ENCODE assay signal across 11 mouse cellular contexts in genomic region chr7:28948746-28949145, GRCm38 (mm10). TPM values are rescaled to one million over a fixed set of nuclear protein-coding genes. Genes with fewer than 3 reads are reported as not detected.
DNase-seq lines count a peak whose midpoint lies in the region; ATAC-seq and TF ChIP-seq lines count a peak whose summit lies in the region.
"Had no signal": no experiment of that assay in that cellular context is flagged by ENCODE, and none has a peak within 500 bp of the region (broad histone marks: within the 10 kb centered on the region; RNA-seq: fewer than 3 reads in every experiment).

No protein-coding gene starts in this region.

- H3K27me3 ChIP-seq in hindbrain, embryonic 12.5 days = no peaks in the 10 kb centered on the region
- no peaks in the 10 kb centered on the region for H3K27me3 ChIP-seq in hindbrain, embryonic 16.5 days (replicated peaks; ENCODE audit: control insufficient read depth, insufficient read depth, low read length)
- no peaks in the 10 kb centered on the region for H3K27me3 ChIP-seq in E14TG2a.4 (ENCODE audit: insufficient read depth, low read length)
- no peaks in the 10 kb centered on the region for H3K27me3 ChIP-seq in embryonic facial prominence, embryonic 10.5 days (replicated peaks; ENCODE audit: low read depth, poor library complexity, severe bottlenecking)
- H3K27me3 ChIP-seq in limb, embryonic 12.5 days = no peaks in the 10 kb centered on the region
- H3K27me3 ChIP-seq: CH12.LX; forebrain, embryonic 15.5 days; neural tube, embryonic 13.5 days had no signal

- peaks cover 3% of the 10 kb centered on the region; the same call in 1 of the 2 replicates for H3K36me3 ChIP-seq in hindbrain, embryonic 12.5 days
- no peaks in the 10 kb centered on the region for H3K36me3 ChIP-seq in hindbrain, embryonic 16.5 days (ENCODE audit: control insufficient read depth, insufficient read depth, low read length)
- H3K36me3 ChIP-seq in E14TG2a.4 (ENCODE audit: insufficient read depth, low read length) = peaks cover 78% of the 10 kb centered on the region
- H3K36me3 ChIP-seq in embryonic facial prominence, embryonic 10.5 days (replicated peaks) = peaks cover 52% of the 10 kb centered on the region
- H3K36me3 ChIP-seq in limb, embryonic 12.5 days = peaks cover 6% of the 10 kb centered on the region; the same call in 1 of the 2 replicates
- H3K36me3 ChIP-seq: forebrain, embryonic 15.5 days; neural tube, embryonic 13.5 days had no signal

- H3K4me1 ChIP-seq in hindbrain, embryonic 12.5 days = peaks cover 62% of the 10 kb centered on the region
- H3K4me1 ChIP-seq in hindbrain, embryonic 16.5 days (ENCODE audit: control insufficient read depth, insufficient read depth, low read depth, low read length) = peaks cover 6% of the 10 kb centered on the region
- peaks cover 100% of the 10 kb centered on the region for H3K4me1 ChIP-seq in E14TG2a.4 (replicated peaks; ENCODE audit: low read depth, low read length)
- H3K4me1 ChIP-seq in embryonic facial prominence, embryonic 10.5 days = peaks cover 99% of the 10 kb centered on the region
- peaks cover 95% of the 10 kb centered on the region for H3K4me1 ChIP-seq in limb, embryonic 12.5 days (replicated peaks)

- TF ChIP-seq CTCF in E14TG2a.4 (conservative IDR thresholded peaks at IDR 0.05; ENCODE audit: low read length) = no peak

- DNase-seq in embryonic facial prominence, embryonic 10.5 days (ENCODE audit: low spot score) = no peak
- DNase-seq in urinary bladder, adult 2 months (ENCODE audit: low spot score) = no peak
- DNase-seq in gastrocnemius, adult 18-20 months (ENCODE audit: low spot score) = no peak
- DNase-seq: right cerebral cortex, postnatal 14 days had no signal

- no peaks in the 10 kb centered on the region for H3K9me3 ChIP-seq in hindbrain, embryonic 12.5 days (replicated peaks)
- no peaks in the 10 kb centered on the region for H3K9me3 ChIP-seq in hindbrain, embryonic 16.5 days (ENCODE audit: control insufficient read depth, low read length)
- H3K9me3 ChIP-seq in E14TG2a.4 (ENCODE audit: low read length) = no peaks in the 10 kb centered on the region
- H3K9me3 ChIP-seq in embryonic facial prominence, embryonic 10.5 days = no peaks in the 10 kb centered on the region
- H3K9me3 ChIP-seq in limb, embryonic 12.5 days = no peaks in the 10 kb centered on the region
- H3K9me3 ChIP-seq: forebrain, embryonic 15.5 days; neural tube, embryonic 13.5 days had no signal

- 85% methylated on average over 7 of the region's 7 CpGs for WGBS in hindbrain, embryonic 12.5 days
- 95% methylated on average over 7 of the region's 7 CpGs for WGBS in hindbrain, embryonic 16.5 days
- WGBS in embryonic facial prominence, embryonic 10.5 days = 85% methylated on average over 7 of the region's 7 CpGs
- WGBS in limb, embryonic 12.5 days = 63% methylated on average over 7 of the region's 7 CpGs

- no peak overlapping the region for H3K4me3 ChIP-seq in hindbrain, embryonic 12.5 days
- no peak overlapping the region for H3K4me3 ChIP-seq in hindbrain, embryonic 16.5 days (ENCODE audit: low read length)
- peak overlapping the region; percentile 39 for H3K4me3 ChIP-seq in E14TG2a.4 (replicated peaks; ENCODE audit: low read length)
- no peak overlapping the region for H3K4me3 ChIP-seq in embryonic facial prominence, embryonic 10.5 days
- peak overlapping the region; percentile 8; the same call in 1 of the 2 replicates for H3K4me3 ChIP-seq in limb, embryonic 12.5 days (replicated peaks)
- H3K4me3 ChIP-seq: forebrain, embryonic 15.5 days; neural tube, embryonic 13.5 days had no signal

- H3K4me2 ChIP-seq in hindbrain, embryonic 12.5 days (replicated peaks) = no peak overlapping the region
- no peak overlapping the region for H3K4me2 ChIP-seq in hindbrain, embryonic 16.5 days (ENCODE audit: low read length)
- H3K4me2 ChIP-seq in limb, embryonic 12.5 days = peak overlapping the region; percentile 20
- H3K4me2 ChIP-seq: forebrain, embryonic 15.5 days; neural tube, embryonic 13.5 days had no signal

- ATAC-seq in hindbrain, embryonic 12.5 days (ENCODE audit: low FRiP score) = no peak
- no peak for ATAC-seq in hindbrain, embryonic 16.5 days
- no peak for ATAC-seq in limb, embryonic 12.5 days (ENCODE audit: insufficient number of reproducible peaks, insufficient read depth, low FRiP score, low TSS enrichment, low read depth)
- ATAC-seq: forebrain, embryonic 15.5 days had no signal

- H3K27ac ChIP-seq in hindbrain, embryonic 12.5 days = peak overlapping the region; percentile 52; the same call in 1 of the 2 replicates
- no peak overlapping the region for H3K27ac ChIP-seq in hindbrain, embryonic 16.5 days (ENCODE audit: low read depth, low read length)
- H3K27ac ChIP-seq in embryonic facial prominence, embryonic 10.5 days (replicated peaks) = peak overlapping the region; percentile 72
- peak overlapping the region; percentile 97 for H3K27ac ChIP-seq in limb, embryonic 12.5 days
- H3K27ac ChIP-seq: forebrain, embryonic 15.5 days; neural tube, embryonic 13.5 days had no signal

- no peak overlapping the region for H3K9ac ChIP-seq in hindbrain, embryonic 12.5 days
- H3K9ac ChIP-seq in hindbrain, embryonic 16.5 days (ENCODE audit: low read depth, low read length) = no peak overlapping the region
- 0 out of 2 replicates have a peak overlapping the region, but pooled peaks have one; percentile 1 for H3K9ac ChIP-seq in limb, embryonic 12.5 days (replicated peaks)
- H3K9ac ChIP-seq: forebrain, embryonic 15.5 days; neural tube, embryonic 13.5 days had no signal

RNA-seq across cellular contexts. Expression of gene Actn4, which starts 13.4 kb away (rescaled TPM):
- 194 and 200 TPM in 2 replicates for polyA plus RNA-seq in hindbrain, embryonic 12.5 days (2016; fragmentation: Nextera tagmentation; extraction: Ambion mirVana)
- polyA plus RNA-seq in hindbrain, embryonic 16.5 days (2015; fragmentation: Nextera tagmentation; extraction: Ambion mirVana) = 146 and 172 TPM in 2 replicates
- 260 and 269 TPM in 2 replicates for polyA plus RNA-seq in embryonic facial prominence, embryonic 10.5 days (2016; fragmentation: Nextera tagmentation; extraction: Ambion mirVana)
- polyA plus RNA-seq in limb, embryonic 12.5 days (2016; fragmentation: Nextera tagmentation; extraction: Ambion mirVana) = 269 and 283 TPM in 2 replicates
- polyA plus RNA-seq in urinary bladder, adult 2 months (2012; rRNA removed) = 285 and 345 TPM in 2 replicates
- 10 to 100 TPM; 29.6 to 46.1 TPM for total RNA-seq in gastrocnemius, adult 18-20 months (2021)

RNA-seq across cellular contexts. Expression of gene Eif3k, which starts 32.9 kb away (rescaled TPM):
- 298 and 331 TPM in 2 replicates for polyA plus RNA-seq in hindbrain, embryonic 12.5 days (2016; fragmentation: Nextera tagmentation; extraction: Ambion mirVana)
- polyA plus RNA-seq in hindbrain, embryonic 16.5 days (2015; fragmentation: Nextera tagmentation; extraction: Ambion mirVana) = 282 and 295 TPM in 2 replicates
- 444 and 454 TPM in 2 replicates for polyA plus RNA-seq in embryonic facial prominence, embryonic 10.5 days (2016; fragmentation: Nextera tagmentation; extraction: Ambion mirVana)
- 438 and 440 TPM in 2 replicates for polyA plus RNA-seq in limb, embryonic 12.5 days (2016; fragmentation: Nextera tagmentation; extraction: Ambion mirVana)
- polyA plus RNA-seq in urinary bladder, adult 2 months (2012; rRNA removed) = 368 and 380 TPM in 2 replicates
- total RNA-seq in gastrocnemius, adult 18-20 months (2021) = 100 to 1,000 TPM; 128 TPM

RNA-seq across cellular contexts. Expression of gene Map4k1, which starts 33.1 kb away (rescaled TPM):
- polyA plus RNA-seq in hindbrain, embryonic 12.5 days (2016; fragmentation: Nextera tagmentation; extraction: Ambion mirVana) = 4.9 and 5.4 TPM in 2 replicates
- 10.7 and 13.8 TPM in 2 replicates for polyA plus RNA-seq in hindbrain, embryonic 16.5 days (2015; fragmentation: Nextera tagmentation; extraction: Ambion mirVana)
- 11.6 and 14.4 TPM in 2 replicates for polyA plus RNA-seq in embryonic facial prominence, embryonic 10.5 days (2016; fragmentation: Nextera tagmentation; extraction: Ambion mirVana)
- 10.9 and 11.9 TPM in 2 replicates for polyA plus RNA-seq in limb, embryonic 12.5 days (2016; fragmentation: Nextera tagmentation; extraction: Ambion mirVana)
- polyA plus RNA-seq in urinary bladder, adult 2 months (2012; rRNA removed) = 3.6 and 3.8 TPM in 2 replicates
- under 1 TPM; 0.24 to 0.59 TPM for total RNA-seq in gastrocnemius, adult 18-20 months (2021)

Comparison
In these comparisons a context has a peak if more than half of its experiments do, and no peak if none do; other contexts are left out.
1. H3K4me3 ChIP-seq: peak in E14TG2a.4 (single experiment) and limb, embryonic 12.5 days (single experiment); none in hindbrain, embryonic 12.5 days (single experiment), hindbrain, embryonic 16.5 days (single experiment) and embryonic facial prominence, embryonic 10.5 days (single experiment).